Mouse (Mus musculus): Measurements from ENCODE around the gene Mns1. TPM values are rescaled to one million over a fixed set of nuclear protein-coding genes. Genes with fewer than 3 reads are reported as not detected.

Gene Mns1
- polyA plus RNA-seq, 1 experiment from 2014 or later: 51.7 TPM

GRCm38 (mm10) chr9:72418443-72418842, 19.4 kb upstream of the Mns1 start:
- H3K36me3 ChIP-seq (ENCODE audit: control insufficient read depth, insufficient read depth, low read length): no peaks in the 10 kb centered on the region
- no peaks in the 10 kb centered on the region for H3K4me1 ChIP-seq (replicated peaks; ENCODE audit: control insufficient read depth, insufficient read depth, low read length)
- 88% methylated on average over 3 of the region's 3 CpGs for WGBS
- no peaks in the 10 kb centered on the region for H3K27me3 ChIP-seq (ENCODE audit: control insufficient read depth, insufficient read depth, low read length)
- no peak overlapping the region for H3K4me2 ChIP-seq (ENCODE audit: low read depth, low read length, severe bottlenecking)
- no peak for ATAC-seq (replicated peaks; ENCODE audit: low FRiP score)
- no peak overlapping the region for H3K4me3 ChIP-seq (ENCODE audit: low read depth, low read length)
- DNase-seq (ENCODE audit: low spot score): no peak
- no peak overlapping the region for H3K27ac ChIP-seq (ENCODE audit: low read depth, low read length)
- no peak overlapping the region for H3K9ac ChIP-seq (ENCODE audit: low read length)
- no peaks in the 10 kb centered on the region for H3K9me3 ChIP-seq (ENCODE audit: control insufficient read depth, low read length)

DNA sequence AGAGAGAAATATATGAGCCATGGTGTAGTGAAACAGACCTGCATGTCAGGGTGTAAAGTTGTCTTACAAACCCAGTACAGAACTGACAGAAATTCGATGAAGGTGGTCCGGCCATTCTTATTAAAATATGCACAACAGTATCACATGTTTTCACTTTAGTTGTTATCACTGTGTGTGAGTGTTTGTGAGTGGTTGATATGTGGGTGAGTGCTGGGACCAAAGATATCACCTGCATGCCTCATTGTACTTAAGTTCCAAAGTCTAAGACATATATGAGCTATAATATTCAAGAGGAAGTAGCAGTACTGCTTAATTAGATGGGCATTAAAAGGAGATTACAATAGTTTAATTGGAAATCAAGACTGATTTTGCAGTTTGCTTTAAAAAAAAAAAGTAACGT, 17.3 kb upstream of the Mns1 start:
- Histone ChIP-seq H3K4me3 (ENCODE audit: low read depth, low read length) (no peak overlapping the region), H3K9ac (ENCODE audit: low read length) (no peak overlapping the region), H3K27me3 (ENCODE audit: control insufficient read depth, insufficient read depth, low read length) (no peaks in the 10 kb centered on the region), H3K4me2 (ENCODE audit: low read depth, low read length, severe bottlenecking) (no peak overlapping the region), H3K4me1 (replicated peaks; ENCODE audit: control insufficient read depth, insufficient read depth, low read length) (no peaks in the 10 kb centered on the region), H3K27ac (ENCODE audit: low read depth, low read length) (no peak overlapping the region), H3K9me3 (ENCODE audit: control insufficient read depth, low read length) (no peaks in the 10 kb centered on the region), H3K36me3 (ENCODE audit: control insufficient read depth, insufficient read depth, low read length) (no peaks in the 10 kb centered on the region)
- no peak for ATAC-seq (replicated peaks; ENCODE audit: low FRiP score)
- no peak for DNase-seq (ENCODE audit: low spot score)
- 90% methylated on average over 3 of the region's 3 CpGs for WGBS

DNA sequence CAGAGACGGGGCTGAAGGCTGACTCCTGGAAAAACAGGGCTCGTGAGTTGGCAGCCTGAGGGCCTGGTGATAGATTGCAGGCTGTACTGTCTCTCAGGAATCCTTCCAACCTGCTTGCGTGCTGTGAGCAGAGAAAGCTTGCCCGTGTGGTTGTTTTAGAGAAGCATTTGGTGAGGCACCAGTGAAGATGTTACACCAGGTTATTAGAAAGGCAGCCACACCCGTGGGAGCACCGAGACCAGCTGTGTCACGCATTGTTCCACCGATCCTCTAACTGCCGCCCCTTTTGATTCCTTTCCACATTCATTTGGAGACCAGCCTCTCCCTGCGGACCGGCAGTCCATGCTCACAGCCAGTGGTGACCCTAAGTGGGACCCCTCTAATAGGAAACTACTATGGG, 15.5 kb upstream of the Mns1 start:
- DNase-seq (ENCODE audit: low spot score) (no peak), ATAC-seq (replicated peaks; ENCODE audit: low FRiP score) (no peak)
- no peaks in the 10 kb centered on the region for H3K4me1 ChIP-seq (replicated peaks; ENCODE audit: control insufficient read depth, insufficient read depth, low read length)
- no peak overlapping the region for H3K4me3 ChIP-seq (ENCODE audit: low read depth, low read length)
- no peak overlapping the region for H3K27ac ChIP-seq (ENCODE audit: low read depth, low read length)
- H3K9ac ChIP-seq (ENCODE audit: low read length): no peak overlapping the region
- no peaks in the 10 kb centered on the region for H3K9me3 ChIP-seq (ENCODE audit: control insufficient read depth, low read length)
- H3K36me3 ChIP-seq (ENCODE audit: control insufficient read depth, insufficient read depth, low read length): no peaks in the 10 kb centered on the region
- no peak overlapping the region for H3K4me2 ChIP-seq (ENCODE audit: low read depth, low read length, severe bottlenecking)
- H3K27me3 ChIP-seq (ENCODE audit: control insufficient read depth, insufficient read depth, low read length): no peaks in the 10 kb centered on the region
- 80% methylated on average over 11 of the region's 11 CpGs for WGBS

DNA sequence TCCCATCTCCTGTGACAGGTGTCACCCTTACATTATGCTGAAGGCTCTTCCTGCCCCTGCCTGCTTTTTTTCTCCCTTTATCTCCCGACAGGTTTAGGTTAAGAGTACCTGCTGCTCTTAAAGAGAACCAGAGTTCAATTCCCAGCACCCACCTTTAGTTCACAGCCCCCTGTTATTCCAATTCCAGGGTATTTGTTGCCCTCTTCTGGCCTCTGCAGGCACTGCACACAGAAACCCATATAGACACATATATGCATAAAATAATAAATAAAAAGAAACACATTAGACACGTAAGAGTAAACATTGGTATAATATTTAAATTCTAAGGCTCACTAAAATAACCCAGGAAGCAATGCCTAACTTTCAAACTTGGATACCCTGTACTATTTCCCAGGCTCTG, 15.1 kb upstream of the Mns1 start:
- no peaks in the 10 kb centered on the region for H3K27me3 ChIP-seq (ENCODE audit: control insufficient read depth, insufficient read depth, low read length)
- H3K4me2 ChIP-seq (ENCODE audit: low read depth, low read length, severe bottlenecking): no peak overlapping the region
- no peak overlapping the region for H3K9ac ChIP-seq (ENCODE audit: low read length)
- 86% methylated on average over 2 of the region's 2 CpGs for WGBS
- ATAC-seq (replicated peaks; ENCODE audit: low FRiP score) (no peak), DNase-seq (ENCODE audit: low spot score) (no peak)
- no peak overlapping the region for H3K27ac ChIP-seq (ENCODE audit: low read depth, low read length)
- no peaks in the 10 kb centered on the region for H3K9me3 ChIP-seq (ENCODE audit: control insufficient read depth, low read length)
- no peaks in the 10 kb centered on the region for H3K4me1 ChIP-seq (replicated peaks; ENCODE audit: control insufficient read depth, insufficient read depth, low read length)
- no peak overlapping the region for H3K4me3 ChIP-seq (ENCODE audit: low read depth, low read length)
- H3K36me3 ChIP-seq (ENCODE audit: control insufficient read depth, insufficient read depth, low read length): no peaks in the 10 kb centered on the region

GRCm38 (mm10) chr9:72425300-72425850, 12.4 kb upstream of the Mns1 start:
- ATAC-seq (replicated peaks; ENCODE audit: low FRiP score) (no peak), DNase-seq (ENCODE audit: low spot score) (no peak)
- Histone ChIP-seq H3K27me3 (ENCODE audit: control insufficient read depth, insufficient read depth, low read length) (no peaks in the 10 kb centered on the region), H3K27ac (ENCODE audit: low read depth, low read length) (no peak overlapping the region), H3K4me2 (ENCODE audit: low read depth, low read length, severe bottlenecking) (no peak overlapping the region), H3K4me3 (ENCODE audit: low read depth, low read length) (no peak overlapping the region), H3K9me3 (ENCODE audit: control insufficient read depth, low read length) (no peaks in the 10 kb centered on the region), H3K9ac (ENCODE audit: low read length) (no peak overlapping the region), H3K36me3 (ENCODE audit: control insufficient read depth, insufficient read depth, low read length) (no peaks in the 10 kb centered on the region), H3K4me1 (replicated peaks; ENCODE audit: control insufficient read depth, insufficient read depth, low read length) (no peaks in the 10 kb centered on the region)
- 81% methylated on average over 11 of the region's 11 CpGs for WGBS

- no peaks in the 10 kb centered on the region for H3K9me3 ChIP-seq (ENCODE audit: control insufficient read depth, low read length)
- H3K4me2 ChIP-seq (ENCODE audit: low read depth, low read length, severe bottlenecking): no peak overlapping the region
- no peak overlapping the region for H3K4me3 ChIP-seq (ENCODE audit: low read depth, low read length)
- no peak for ATAC-seq (replicated peaks; ENCODE audit: low FRiP score)
- no peak for DNase-seq (ENCODE audit: low spot score)
- H3K27me3 ChIP-seq (ENCODE audit: control insufficient read depth, insufficient read depth, low read length): no peaks in the 10 kb centered on the region
- WGBS: 84% methylated on average over 4 of the region's 4 CpGs
- no peak overlapping the region for H3K9ac ChIP-seq (ENCODE audit: low read length)
- H3K4me1 ChIP-seq (replicated peaks; ENCODE audit: control insufficient read depth, insufficient read depth, low read length): no peaks in the 10 kb centered on the region
- no peak overlapping the region for H3K27ac ChIP-seq (ENCODE audit: low read depth, low read length)
- H3K36me3 ChIP-seq (ENCODE audit: control insufficient read depth, insufficient read depth, low read length): no peaks in the 10 kb centered on the region
These were observed 9.9 kb upstream of the Mns1 start for GRCm38 (mm10) chr9:72427861-72428260.

- H3K9me3 ChIP-seq (ENCODE audit: control insufficient read depth, low read length): no peaks in the 10 kb centered on the region
- no peak overlapping the region for H3K27ac ChIP-seq (ENCODE audit: low read depth, low read length)
- peaks cover 4% of the 10 kb centered on the region; the same call in 1 of the 2 replicates for H3K4me1 ChIP-seq (replicated peaks; ENCODE audit: control insufficient read depth, insufficient read depth, low read length)
- no peaks in the 10 kb centered on the region for H3K36me3 ChIP-seq (ENCODE audit: control insufficient read depth, insufficient read depth, low read length)
- 57% methylated on average over 9 of the region's 9 CpGs for WGBS
- H3K9ac ChIP-seq (ENCODE audit: low read length): no peak overlapping the region
- no peaks in the 10 kb centered on the region for H3K27me3 ChIP-seq (ENCODE audit: control insufficient read depth, insufficient read depth, low read length)
- no peak for ATAC-seq (replicated peaks; ENCODE audit: low FRiP score)
- no peak overlapping the region for H3K4me2 ChIP-seq (ENCODE audit: low read depth, low read length, severe bottlenecking)
- no peak overlapping the region for H3K4me3 ChIP-seq (ENCODE audit: low read depth, low read length)
- no peak for DNase-seq (ENCODE audit: low spot score)
These were observed 2.9 kb upstream of the Mns1 start for GRCm38 (mm10) chr9:72434876-72435275.

GRCm38 (mm10) chr9:72438749-72439148, 938 bp downstream of the Mns1 start:
- Histone ChIP-seq H3K4me3 (ENCODE audit: low read depth, low read length) (peak overlapping the region; percentile 56), H3K4me1 (replicated peaks; ENCODE audit: control insufficient read depth, insufficient read depth, low read length) (peaks cover 4% of the 10 kb centered on the region; the same call in 1 of the 2 replicates), H3K4me2 (ENCODE audit: low read depth, low read length, severe bottlenecking) (peak overlapping the region; percentile 46), H3K36me3 (ENCODE audit: control insufficient read depth, insufficient read depth, low read length) (no peaks in the 10 kb centered on the region), H3K27me3 (ENCODE audit: control insufficient read depth, insufficient read depth, low read length) (no peaks in the 10 kb centered on the region), H3K9me3 (ENCODE audit: control insufficient read depth, low read length) (no peaks in the 10 kb centered on the region), H3K27ac (ENCODE audit: low read depth, low read length) (0 out of 2 replicates have a peak overlapping the region, but pooled peaks have one; percentile 25), H3K9ac (ENCODE audit: low read length) (peak overlapping the region; percentile 66)
- DNase-seq (ENCODE audit: low spot score): no peak
- ATAC-seq (replicated peaks; ENCODE audit: low FRiP score): 0 out of 2 replicates have a peak, but pooled peaks have one; percentile 1
- 2% methylated on average over 9 of the region's 9 CpGs for WGBS

DNA sequence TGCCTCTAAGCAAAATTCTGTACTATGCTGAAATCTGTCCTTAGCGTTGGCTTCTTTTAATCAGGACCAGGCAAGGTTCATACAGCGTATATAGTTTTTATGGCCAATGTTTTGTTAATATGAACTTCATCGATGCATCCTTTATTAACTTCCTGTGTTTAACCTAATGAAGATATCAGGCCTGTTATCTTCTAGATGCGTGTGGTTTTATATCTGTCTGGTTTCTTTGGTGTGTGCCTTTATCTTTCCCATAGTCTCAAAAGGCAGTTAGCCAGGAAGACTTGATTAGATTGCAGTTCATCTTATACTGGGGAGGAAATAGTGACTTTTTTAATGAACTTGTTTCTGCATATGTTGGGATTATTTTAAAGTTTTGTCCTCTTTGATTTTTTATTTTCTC, 2.5 kb downstream of the Mns1 start:
- 94% methylated on average over 4 of the region's 4 CpGs for WGBS
- Histone ChIP-seq H3K9ac (ENCODE audit: low read length) (no peak overlapping the region), H3K9me3 (ENCODE audit: control insufficient read depth, low read length) (no peaks in the 10 kb centered on the region), H3K4me1 (replicated peaks; ENCODE audit: control insufficient read depth, insufficient read depth, low read length) (peaks cover 4% of the 10 kb centered on the region; the same call in 1 of the 2 replicates), H3K36me3 (ENCODE audit: control insufficient read depth, insufficient read depth, low read length) (no peaks in the 10 kb centered on the region), H3K27ac (ENCODE audit: low read depth, low read length) (no peak overlapping the region), H3K27me3 (ENCODE audit: control insufficient read depth, insufficient read depth, low read length) (no peaks in the 10 kb centered on the region), H3K4me3 (ENCODE audit: low read depth, low read length) (no peak overlapping the region), H3K4me2 (ENCODE audit: low read depth, low read length, severe bottlenecking) (no peak overlapping the region)
- DNase-seq (ENCODE audit: low spot score): no peak
- no peak for ATAC-seq (replicated peaks; ENCODE audit: low FRiP score)

Data from forebrain, embryonic 11.5 days (tissue).